Mouse (Mus musculus): Measurements from ENCODE around the gene 1700011M02Rik. TPM values are rescaled to one million over a fixed set of nuclear protein-coding genes. Genes with fewer than 3 reads are reported as not detected.
"Not testable (repeated sequence)": the region's sequence is repeated elsewhere in the genome, so short reads cannot be mapped to it uniquely, and the experiment has no call there.

1700011M02Rik gene
- not detected in 2 replicates for polyA plus RNA-seq (2015; fragmentation: Nextera tagmentation; extraction: Ambion mirVana)

DNA sequence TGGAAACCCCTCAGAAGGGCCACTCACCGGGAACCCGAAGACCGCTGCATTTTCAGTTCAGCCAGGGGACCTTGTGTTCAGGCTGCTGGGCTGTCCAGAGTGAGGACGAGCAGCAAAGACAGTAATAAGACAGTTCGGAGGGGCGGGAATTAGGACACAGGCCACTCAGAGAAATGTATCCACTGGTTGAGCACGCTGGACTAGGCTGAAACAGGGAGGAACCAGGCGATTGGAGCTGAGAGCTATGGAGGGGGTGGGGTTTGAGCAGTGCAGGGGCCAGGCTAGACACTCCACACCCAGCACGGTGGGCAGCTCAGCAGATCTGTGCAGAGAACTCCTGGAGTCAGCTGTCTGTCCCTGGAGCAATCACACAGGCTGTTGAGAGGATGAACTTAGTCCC, at the start of gene 1700011M02Rik, which contains the start of gene Dmrtc1a:
TSS of gene 1700011M02Rik (plus strand) at position 319 of the 400 bp plus-strand sequence.
TSS of gene Dmrtc1a (minus strand) at position 101 of the 400 bp plus-strand sequence.
- WGBS = 85% methylated on average over 6 of the region's 9 CpGs

DNA sequence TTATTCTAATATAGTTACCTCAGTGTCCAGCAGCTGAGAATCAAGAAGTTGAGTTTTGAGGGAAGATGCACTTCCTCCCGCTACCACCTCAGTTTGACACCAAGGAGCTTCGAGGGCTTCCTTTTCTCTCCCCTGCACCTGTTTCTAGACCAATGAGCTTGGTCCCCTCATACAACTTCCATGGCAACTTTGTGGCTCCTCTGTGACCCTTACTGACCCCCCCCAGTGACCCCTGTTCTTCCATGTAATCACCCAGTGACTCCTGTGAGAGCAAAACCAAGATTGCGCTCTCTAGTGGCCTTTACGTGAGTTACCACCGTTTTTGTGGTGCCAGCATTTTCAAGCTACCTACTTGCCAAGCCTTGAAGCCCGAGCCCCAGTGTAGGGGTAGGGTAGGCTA, 40.8 kb upstream of the 1700011M02Rik start, which contains the start of gene 1700031F05Rik:
TSS of gene 1700031F05Rik (minus strand) at position 101 of the 400 bp plus-strand sequence.
- WGBS = 86% methylated on average over 6 of the region's 6 CpGs
- no peaks in the 10 kb centered on the region for H3K27me3 ChIP-seq (ENCODE audit: control insufficient read depth, insufficient read depth, low read length)
- no peaks in the 10 kb centered on the region for H3K4me1 ChIP-seq (ENCODE audit: control insufficient read depth, insufficient read depth, low read length)
- no peak within 1 kb of the TSS for H3K4me2 ChIP-seq (ENCODE audit: low read depth, low read length)
- H3K9me3 ChIP-seq (replicated peaks; ENCODE audit: control insufficient read depth, low read length) = no peaks in the 10 kb centered on the region
- ATAC-seq (replicated peaks; ENCODE audit: extremely low read depth, insufficient read depth, low FRiP score) = no peak
- H3K27ac ChIP-seq (ENCODE audit: low read length) = no peak within 1 kb of the TSS
- H3K4me3 ChIP-seq (ENCODE audit: low read length) = no peak within 1 kb of the TSS
- no peaks in the 10 kb centered on the region for H3K36me3 ChIP-seq (ENCODE audit: control insufficient read depth, insufficient read depth)
- no peak within 1 kb of the TSS for H3K9ac ChIP-seq (ENCODE audit: low read length)

More for the DNA sequence above, at the start of gene 1700011M02Rik, which contains the start of gene Dmrtc1a:
- H3K27me3 ChIP-seq (ENCODE audit: control insufficient read depth, insufficient read depth, low read length); H3K9me3 ChIP-seq (replicated peaks; ENCODE audit: control insufficient read depth, low read length); H3K4me2 ChIP-seq (ENCODE audit: low read depth, low read length); H3K4me1 ChIP-seq (ENCODE audit: control insufficient read depth, insufficient read depth, low read length); H3K4me3 ChIP-seq (ENCODE audit: low read length); H3K36me3 ChIP-seq (ENCODE audit: control insufficient read depth, insufficient read depth); ATAC-seq (replicated peaks; ENCODE audit: extremely low read depth, insufficient read depth, low FRiP score); H3K9ac ChIP-seq (ENCODE audit: low read length); H3K27ac ChIP-seq (ENCODE audit: low read length): not testable (repeated sequence)

DNA sequence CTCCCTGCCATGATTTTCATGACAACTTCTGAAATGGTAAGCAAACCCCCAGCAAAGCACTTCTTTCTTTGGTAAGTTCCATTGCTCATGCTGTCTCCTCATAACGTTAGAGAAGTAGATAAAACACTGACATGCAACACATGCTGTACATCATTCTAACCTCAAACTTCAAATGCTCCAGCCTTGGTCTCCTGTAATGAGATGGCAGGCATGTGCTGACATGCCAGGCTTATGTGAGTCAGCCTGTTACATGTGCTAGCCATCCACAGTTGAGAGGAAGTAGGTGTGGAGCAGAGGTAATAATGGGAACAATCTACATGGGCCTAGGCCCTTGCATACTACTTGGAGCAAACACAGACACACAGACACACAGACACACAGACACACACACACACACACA, 6.1 kb downstream of the 1700011M02Rik start:
- H3K4me1 ChIP-seq (ENCODE audit: control insufficient read depth, insufficient read depth, low read length); ATAC-seq (replicated peaks; ENCODE audit: extremely low read depth, insufficient read depth, low FRiP score); H3K4me3 ChIP-seq (ENCODE audit: low read length); H3K27me3 ChIP-seq (ENCODE audit: control insufficient read depth, insufficient read depth, low read length); H3K36me3 ChIP-seq (ENCODE audit: control insufficient read depth, insufficient read depth); H3K27ac ChIP-seq (ENCODE audit: low read length); H3K9me3 ChIP-seq (replicated peaks; ENCODE audit: control insufficient read depth, low read length); H3K9ac ChIP-seq (ENCODE audit: low read length); H3K4me2 ChIP-seq (ENCODE audit: low read depth, low read length): not testable (repeated sequence)
- WGBS = 59% methylated on average over 1 of the region's 1 CpGs

DNA sequence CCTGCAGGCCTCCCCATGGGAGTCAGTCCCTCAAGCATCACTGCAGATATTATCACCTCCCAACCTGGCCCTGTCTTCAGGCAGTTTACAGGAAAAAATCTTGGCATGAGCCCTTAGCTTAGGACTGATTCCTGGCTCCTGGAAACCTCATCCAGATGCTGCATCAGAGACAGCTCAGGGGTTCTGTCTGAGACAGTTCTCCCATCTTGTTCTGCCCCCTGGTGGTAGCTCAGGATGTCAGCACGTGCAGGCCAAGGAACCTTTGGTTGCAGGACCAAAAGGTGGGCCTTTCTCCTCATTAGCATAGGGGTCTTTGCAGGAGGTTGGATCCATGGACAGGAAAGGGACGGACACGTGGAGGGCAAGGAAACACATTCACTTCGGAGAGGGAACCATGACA, 18.0 kb downstream of the 1700011M02Rik start:
- H3K4me3 ChIP-seq (ENCODE audit: low read length); H3K27me3 ChIP-seq (ENCODE audit: control insufficient read depth, insufficient read depth, low read length); H3K9ac ChIP-seq (ENCODE audit: low read length); ATAC-seq (replicated peaks; ENCODE audit: extremely low read depth, insufficient read depth, low FRiP score); H3K36me3 ChIP-seq (ENCODE audit: control insufficient read depth, insufficient read depth); H3K4me2 ChIP-seq (ENCODE audit: low read depth, low read length); H3K9me3 ChIP-seq (replicated peaks; ENCODE audit: control insufficient read depth, low read length); H3K4me1 ChIP-seq (ENCODE audit: control insufficient read depth, insufficient read depth, low read length); H3K27ac ChIP-seq (ENCODE audit: low read length): not testable (repeated sequence)
- 26% methylated on average over 4 of the region's 4 CpGs for WGBS

DNA sequence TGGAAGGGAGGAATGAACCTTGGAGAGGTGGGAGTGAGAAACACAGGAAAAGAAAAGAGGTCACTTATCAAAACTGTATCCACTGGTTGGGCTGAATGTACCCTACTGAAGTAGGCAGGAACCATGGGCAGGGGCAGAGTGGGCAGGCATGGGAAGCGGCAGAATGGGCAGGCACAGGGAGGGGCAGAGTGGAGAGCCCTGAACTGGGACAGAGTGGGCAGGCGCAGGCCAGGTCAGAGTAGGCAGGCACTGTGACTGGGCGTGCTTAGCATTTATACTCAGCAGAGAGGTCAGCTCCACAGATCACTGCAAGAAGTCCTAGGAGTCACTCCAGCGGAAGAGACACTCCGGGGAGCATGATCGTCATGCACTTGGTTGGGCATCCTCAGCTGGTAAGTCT, 19.4 kb downstream of the 1700011M02Rik start, which contains the start of gene 1700018G05Rik:
TSS of gene 1700018G05Rik (plus strand) at position 301 of the 400 bp plus-strand sequence.
- H3K36me3 ChIP-seq (ENCODE audit: control insufficient read depth, insufficient read depth); ATAC-seq (replicated peaks; ENCODE audit: extremely low read depth, insufficient read depth, low FRiP score); H3K9ac ChIP-seq (ENCODE audit: low read length): not testable (repeated sequence)

DNA sequence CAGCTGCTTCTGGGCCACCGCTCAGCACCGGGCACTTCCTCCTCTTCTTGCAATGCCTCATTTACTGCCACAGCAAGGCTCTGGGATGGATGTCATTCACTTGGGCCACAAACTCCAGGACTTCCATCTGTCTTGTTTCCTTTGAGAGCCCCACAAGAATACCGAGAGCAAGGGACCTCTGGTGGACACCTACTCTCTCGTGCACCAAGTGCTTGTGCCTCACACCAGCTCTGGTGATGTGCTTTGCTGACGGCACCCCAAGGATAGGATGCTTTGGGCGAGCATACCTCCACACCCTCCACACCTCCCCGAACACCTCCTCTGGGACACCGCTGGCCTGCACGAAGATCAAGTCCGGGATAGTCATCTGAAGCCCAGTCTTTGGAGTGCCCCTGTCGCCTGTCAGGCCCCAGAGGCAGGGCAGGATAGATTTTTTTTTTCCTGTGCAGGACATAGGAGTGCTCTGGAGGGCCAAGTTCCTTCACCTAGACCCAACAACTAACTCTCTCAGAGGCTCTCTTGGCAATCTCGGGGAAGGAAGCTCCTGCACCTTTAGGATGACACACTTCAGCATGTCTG, 24.4 kb downstream of the 1700011M02Rik start:
- no peak overlapping the region for H3K27ac ChIP-seq (ENCODE audit: low read length)
- 46% methylated on average over 12 of the region's 12 CpGs for WGBS
- H3K9ac ChIP-seq (ENCODE audit: low read length) = peak overlapping the region; percentile 59; the same call in 1 of the 2 replicates
- H3K4me2 ChIP-seq (ENCODE audit: low read depth, low read length) = peak overlapping the region; percentile 85
- H3K4me1 ChIP-seq (ENCODE audit: control insufficient read depth, insufficient read depth, low read length) = no peaks in the 10 kb centered on the region
- no peaks in the 10 kb centered on the region for H3K9me3 ChIP-seq (replicated peaks; ENCODE audit: control insufficient read depth, low read length)
- peaks cover 16% of the 10 kb centered on the region for H3K27me3 ChIP-seq (ENCODE audit: control insufficient read depth, insufficient read depth, low read length)
- no peaks in the 10 kb centered on the region for H3K36me3 ChIP-seq (ENCODE audit: control insufficient read depth, insufficient read depth)
- no peak for ATAC-seq (replicated peaks; ENCODE audit: extremely low read depth, insufficient read depth, low FRiP score)
- H3K4me3 ChIP-seq (ENCODE audit: low read length) = peak overlapping the region; percentile 59

More for the DNA sequence above, 19.4 kb downstream of the 1700011M02Rik start, which contains the start of gene 1700018G05Rik:
- not testable (repeated sequence) for H3K27ac ChIP-seq (ENCODE audit: low read length); H3K4me1 ChIP-seq (ENCODE audit: control insufficient read depth, insufficient read depth, low read length); H3K4me2 ChIP-seq (ENCODE audit: low read depth, low read length); H3K4me3 ChIP-seq (ENCODE audit: low read length); H3K9me3 ChIP-seq (replicated peaks; ENCODE audit: control insufficient read depth, low read length); H3K27me3 ChIP-seq (ENCODE audit: control insufficient read depth, insufficient read depth, low read length)
- 84% methylated on average over 6 of the region's 6 CpGs for WGBS

DNA sequence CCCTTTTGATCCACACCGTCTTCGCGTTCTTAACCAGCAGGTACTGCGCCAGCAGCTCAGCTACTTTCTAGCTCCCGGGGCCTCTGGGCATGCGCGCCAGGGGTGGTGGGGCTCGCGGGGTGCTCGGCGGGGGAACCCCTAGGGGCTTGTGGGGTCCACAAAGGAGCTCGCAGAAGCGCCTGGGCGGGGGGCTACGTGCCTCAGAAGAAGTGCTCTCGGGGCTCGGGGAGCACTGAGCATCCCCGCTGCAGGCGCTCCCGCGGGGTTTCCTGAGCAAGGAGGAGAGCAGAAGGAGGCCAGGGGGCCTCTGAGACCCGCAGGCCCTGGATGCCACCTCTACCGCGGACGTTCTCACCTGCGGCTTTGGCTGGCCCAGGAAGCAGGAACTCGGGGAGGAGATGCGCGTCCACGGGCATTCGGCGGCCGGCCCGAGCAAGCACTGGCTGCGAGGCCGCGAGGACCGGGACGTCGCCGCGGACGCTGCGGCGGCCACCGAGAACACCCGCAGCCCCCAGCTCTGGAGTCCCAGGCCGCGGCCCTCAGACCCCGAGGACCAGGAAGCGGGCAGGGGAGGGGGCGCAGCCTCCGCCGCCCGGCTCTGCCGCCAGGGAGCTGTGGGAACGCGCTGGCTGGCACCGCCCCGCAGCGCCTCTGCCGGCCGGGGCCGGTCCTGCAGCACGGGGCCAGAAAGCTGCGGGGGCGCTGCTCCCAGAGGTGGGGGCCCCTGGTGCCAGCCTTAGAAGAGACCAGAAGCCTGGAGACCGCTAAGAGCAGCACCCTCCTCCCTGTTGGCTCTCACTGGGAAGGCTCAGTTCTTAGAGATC, 25.1 kb downstream of the 1700011M02Rik start:
- peak overlapping the region; percentile 85 for H3K4me2 ChIP-seq (ENCODE audit: low read depth, low read length)
- WGBS = 17% methylated on average over 63 of the region's 68 CpGs
- H3K36me3 ChIP-seq (ENCODE audit: control insufficient read depth, insufficient read depth) = no peaks in the 10 kb centered on the region
- H3K9me3 ChIP-seq (replicated peaks; ENCODE audit: control insufficient read depth, low read length) = no peaks in the 10 kb centered on the region
- ATAC-seq (replicated peaks; ENCODE audit: extremely low read depth, insufficient read depth, low FRiP score) = peak; percentile 14; the same call in 1 of the 2 replicates
- no peak overlapping the region for H3K27ac ChIP-seq (ENCODE audit: low read length)
- H3K27me3 ChIP-seq (ENCODE audit: control insufficient read depth, insufficient read depth, low read length) = peaks cover 16% of the 10 kb centered on the region
- peak overlapping the region; percentile 59 for H3K4me3 ChIP-seq (ENCODE audit: low read length)
- H3K4me1 ChIP-seq (ENCODE audit: control insufficient read depth, insufficient read depth, low read length) = no peaks in the 10 kb centered on the region
- H3K9ac ChIP-seq (ENCODE audit: low read length) = peak overlapping the region; percentile 59

DNA sequence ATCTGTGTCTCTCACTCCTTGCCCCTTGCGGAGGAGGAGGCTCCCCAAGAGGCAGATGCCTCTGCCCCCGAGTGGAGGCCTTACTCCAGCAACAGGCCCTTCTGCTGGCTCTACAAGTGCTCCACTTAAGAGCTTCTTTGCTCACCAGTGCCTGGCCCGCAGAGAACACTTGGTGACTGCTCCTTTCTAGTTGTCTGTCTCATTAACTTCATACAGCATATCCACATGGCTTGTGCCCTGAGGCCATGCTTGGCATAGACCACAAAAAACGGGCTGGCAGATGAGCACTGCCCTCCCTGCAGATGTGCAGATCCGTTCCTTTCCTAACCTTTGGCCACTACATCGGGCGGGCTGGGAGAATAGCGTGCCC, 25.7 kb downstream of the 1700011M02Rik start:
- Histone ChIP-seq H3K4me1 (ENCODE audit: control insufficient read depth, insufficient read depth, low read length) (no peaks in the 10 kb centered on the region), H3K9ac (ENCODE audit: low read length) (no peak overlapping the region), H3K9me3 (replicated peaks; ENCODE audit: control insufficient read depth, low read length) (no peaks in the 10 kb centered on the region), H3K27me3 (ENCODE audit: control insufficient read depth, insufficient read depth, low read length) (peaks cover 16% of the 10 kb centered on the region), H3K4me2 (ENCODE audit: low read depth, low read length) (peak overlapping the region; percentile 85), H3K27ac (ENCODE audit: low read length) (no peak overlapping the region), H3K4me3 (ENCODE audit: low read length) (peak overlapping the region; percentile 59), H3K36me3 (ENCODE audit: control insufficient read depth, insufficient read depth) (no peaks in the 10 kb centered on the region)
- no peak for ATAC-seq (replicated peaks; ENCODE audit: extremely low read depth, insufficient read depth, low FRiP score)
- 51% methylated on average over 8 of the region's 8 CpGs for WGBS

DNA sequence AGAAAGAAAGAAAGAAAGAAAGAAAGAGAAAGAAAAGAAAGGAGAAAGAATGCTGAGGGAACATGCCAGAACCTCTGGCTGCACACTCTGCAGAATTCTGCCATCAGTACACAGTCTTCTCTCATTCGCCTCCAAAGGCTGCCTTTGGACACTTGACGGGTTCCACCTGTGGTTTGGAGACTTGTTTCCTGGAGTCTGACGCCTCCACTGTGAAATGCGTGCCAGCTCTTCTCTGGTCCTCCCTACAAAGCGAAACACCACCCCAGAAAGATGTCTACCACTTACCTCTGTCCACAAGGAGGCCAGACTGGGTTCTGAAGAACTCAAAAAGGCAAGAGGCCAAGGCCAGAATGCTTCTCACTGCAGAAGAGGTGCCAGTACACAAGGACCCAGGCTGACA, 28.0 kb downstream of the 1700011M02Rik start:
- WGBS = 36% methylated on average over 5 of the region's 5 CpGs

More for the DNA sequence above, 28.0 kb downstream of the 1700011M02Rik start:
- ATAC-seq (replicated peaks; ENCODE audit: extremely low read depth, insufficient read depth, low FRiP score) = no peak
- no peak overlapping the region for H3K9ac ChIP-seq (ENCODE audit: low read length)
- peaks cover 16% of the 10 kb centered on the region for H3K27me3 ChIP-seq (ENCODE audit: control insufficient read depth, insufficient read depth, low read length)
- no peak overlapping the region for H3K27ac ChIP-seq (ENCODE audit: low read length)
- H3K4me1 ChIP-seq (ENCODE audit: control insufficient read depth, insufficient read depth, low read length) = no peaks in the 10 kb centered on the region
- H3K9me3 ChIP-seq (replicated peaks; ENCODE audit: control insufficient read depth, low read length) = no peaks in the 10 kb centered on the region
- no peak overlapping the region for H3K4me2 ChIP-seq (ENCODE audit: low read depth, low read length)
- no peak overlapping the region for H3K4me3 ChIP-seq (ENCODE audit: low read length)
- no peaks in the 10 kb centered on the region for H3K36me3 ChIP-seq (ENCODE audit: control insufficient read depth, insufficient read depth)

All from heart, embryonic 16.5 days (tissue).